Mouse (Mus musculus): ENCODE data around the gene Zfp185.
A peak's percentile ranks its signal among the peaks of the same experiment; 100 is the strongest.

The Zfp185 gene

DNA sequence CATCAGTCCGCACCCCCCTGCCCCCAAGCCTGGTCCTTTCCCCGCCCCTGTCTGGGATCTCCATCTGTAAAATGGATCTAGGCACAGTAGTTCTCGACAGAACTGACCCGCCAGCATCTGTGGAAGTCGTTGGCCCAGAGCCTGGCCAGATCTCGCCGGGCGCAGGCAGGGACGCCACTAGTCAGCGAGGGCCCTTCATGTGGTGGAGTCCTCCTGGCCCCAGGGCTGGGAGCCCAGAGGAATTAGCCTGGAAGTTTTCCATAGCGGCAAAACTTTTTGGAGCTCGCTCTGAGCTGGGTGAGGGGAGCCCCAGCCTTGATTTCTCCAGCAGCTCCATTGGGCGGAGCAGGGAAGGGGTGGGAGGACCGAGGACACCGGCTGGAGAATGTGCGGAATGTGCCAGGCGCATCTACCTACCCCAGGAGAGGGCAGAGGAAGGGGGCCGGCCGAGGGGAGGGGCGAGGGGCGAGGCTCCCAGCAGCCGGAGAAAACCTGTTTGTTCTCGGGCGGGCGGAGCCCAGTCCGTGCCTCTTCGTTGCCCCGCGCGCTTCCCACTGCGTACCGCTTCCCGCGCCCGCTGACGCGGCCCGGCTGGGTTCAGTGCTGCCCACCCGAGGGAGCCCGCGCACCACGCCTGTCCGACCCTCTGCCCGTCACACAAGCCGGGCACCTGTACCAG, at the start of gene Zfp185:
Gene Zfp185, plus strand, starts transcription at position 499 of the 679 bp plus-strand sequence.
- DNase-seq: peak; percentile 81

- peak; percentile 72 for DNase-seq
Observed at GRCm38 (mm10) chrX:72953464-72953863, 33.7 kb upstream of the Zfp185 start.

- DNase-seq: no peak
Observed at GRCm38 (mm10) chrX:72956486-72956885, 30.7 kb upstream of the Zfp185 start.

DNA sequence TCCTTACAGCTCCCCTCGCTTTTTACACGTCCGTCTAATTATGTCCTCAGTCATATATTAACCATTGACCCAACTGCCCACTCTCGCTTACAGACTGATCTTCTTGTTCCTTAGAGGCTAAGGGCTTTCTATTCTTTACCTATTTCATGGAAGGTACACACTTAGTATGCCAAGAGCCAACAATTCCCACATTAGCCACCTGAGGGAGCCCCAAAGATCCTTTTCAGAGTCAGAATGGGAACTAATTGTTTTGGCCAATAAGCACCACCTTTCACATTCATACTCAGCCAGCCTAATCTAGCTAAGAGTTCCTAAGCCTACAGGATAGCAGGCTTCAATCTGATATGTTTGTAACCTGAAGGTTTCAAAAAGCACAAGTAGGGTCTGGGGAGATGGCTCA, 26.7 kb upstream of the Zfp185 start:
- DNase-seq: peak; percentile 14

- DNase-seq: no peak
Observed at GRCm38 (mm10) chrX:72961511-72961910, 25.6 kb upstream of the Zfp185 start.

GRCm38 (mm10) chrX:72962743-72963142, 24.4 kb upstream of the Zfp185 start:
- no peak for DNase-seq

DNA sequence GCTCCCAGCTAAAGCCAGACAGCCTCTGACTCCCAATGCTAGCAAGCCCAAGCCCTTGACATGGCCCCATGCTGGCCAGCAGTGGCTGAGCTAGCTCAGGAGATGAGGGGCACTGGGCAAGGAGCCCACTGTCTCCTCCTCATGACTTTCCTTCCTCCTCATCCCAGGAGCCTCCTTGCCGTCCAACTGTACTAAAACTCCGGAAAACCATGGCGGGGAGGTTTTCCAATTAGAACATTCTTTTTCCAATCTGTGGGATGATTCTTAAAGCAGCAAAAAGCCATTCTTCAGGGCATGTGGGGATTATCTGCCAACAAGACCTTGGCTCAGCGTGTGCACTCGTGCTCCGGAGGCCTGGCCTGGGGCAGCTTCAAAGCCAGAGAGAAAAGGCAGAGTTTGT, 4.3 kb upstream of the Zfp185 start:
- DNase-seq: no peak

DNA sequence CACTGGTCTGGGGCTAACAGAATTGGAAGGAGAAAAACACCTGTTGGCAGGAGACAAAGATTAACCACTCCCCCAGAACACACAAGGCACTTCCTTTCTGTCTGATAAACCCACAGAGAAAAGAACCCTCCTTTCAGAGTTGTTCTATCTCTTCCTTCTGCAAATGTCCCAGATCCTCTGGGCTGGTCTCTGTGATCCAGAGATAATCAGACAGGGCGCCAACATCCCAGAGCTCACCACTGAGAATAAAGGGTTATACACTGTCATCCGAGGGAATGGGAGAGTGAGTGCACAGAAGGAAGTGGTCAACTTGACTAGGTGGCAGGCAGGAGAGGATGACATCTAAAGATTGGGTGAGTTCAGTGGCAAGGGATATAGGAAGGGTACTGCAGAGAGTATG, 1.5 kb upstream of the Zfp185 start:
- no peak for DNase-seq

DNA sequence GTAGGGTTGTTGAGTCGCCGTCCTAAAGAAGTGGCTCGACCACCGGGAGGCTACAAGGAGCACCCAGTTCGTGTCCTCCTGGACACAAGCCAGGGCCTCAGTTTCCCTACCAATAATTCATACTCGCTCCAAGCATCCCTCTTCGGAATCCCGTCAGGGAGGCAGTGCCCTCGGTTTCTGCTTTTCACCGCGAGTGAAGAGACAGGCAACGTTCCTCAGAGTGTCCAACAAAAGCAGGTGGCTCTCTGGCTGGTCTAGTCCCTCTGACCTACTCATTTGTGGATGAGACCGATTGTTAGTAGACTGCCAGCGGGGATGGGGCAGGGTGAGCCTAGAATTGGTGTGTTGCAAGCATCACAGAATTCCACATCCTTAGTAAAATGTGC, 374 bp downstream of the Zfp185 start:
- no peak for DNase-seq

- no peak for DNase-seq
Observed at GRCm38 (mm10) chrX:72988431-72988830, 1.3 kb downstream of the Zfp185 start.

GRCm38 (mm10) chrX:72990581-72990980, 3.4 kb downstream of the Zfp185 start:
- DNase-seq: no peak

- no peak for DNase-seq
Observed at GRCm38 (mm10) chrX:72992291-72992919, 5.3 kb downstream of the Zfp185 start.

DNA sequence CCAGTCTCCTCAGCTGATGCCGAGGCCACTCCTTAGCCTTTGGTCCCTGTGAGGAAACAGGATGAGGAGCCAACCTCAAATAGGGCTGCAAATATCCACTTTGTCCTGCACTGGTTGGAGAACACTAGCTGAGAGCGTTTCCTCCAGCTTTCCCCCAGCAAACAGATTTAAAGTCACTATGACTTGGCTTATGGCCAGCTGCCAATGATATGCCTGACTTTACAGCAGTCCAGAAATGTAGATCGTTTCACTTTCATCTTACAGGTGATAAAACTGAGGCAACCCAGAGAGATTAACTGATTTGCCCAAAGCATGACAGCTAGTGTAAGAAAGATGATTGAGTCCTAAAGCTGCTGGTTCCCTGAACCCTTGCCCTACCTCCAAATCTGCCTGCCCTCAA, 8.4 kb downstream of the Zfp185 start:
- DNase-seq: no peak

GRCm38 (mm10) chrX:73003110-73003509, 16.0 kb downstream of the Zfp185 start:
- no peak for DNase-seq

- DNase-seq: no peak
Observed at GRCm38 (mm10) chrX:73005678-73006077, 18.5 kb downstream of the Zfp185 start.

GRCm38 (mm10) chrX:73007597-73008479, 20.7 kb downstream of the Zfp185 start:
- peak; percentile 95 for DNase-seq

- DNase-seq: peak; percentile 20
Observed at GRCm38 (mm10) chrX:73012846-73013245, 25.7 kb downstream of the Zfp185 start.

DNA sequence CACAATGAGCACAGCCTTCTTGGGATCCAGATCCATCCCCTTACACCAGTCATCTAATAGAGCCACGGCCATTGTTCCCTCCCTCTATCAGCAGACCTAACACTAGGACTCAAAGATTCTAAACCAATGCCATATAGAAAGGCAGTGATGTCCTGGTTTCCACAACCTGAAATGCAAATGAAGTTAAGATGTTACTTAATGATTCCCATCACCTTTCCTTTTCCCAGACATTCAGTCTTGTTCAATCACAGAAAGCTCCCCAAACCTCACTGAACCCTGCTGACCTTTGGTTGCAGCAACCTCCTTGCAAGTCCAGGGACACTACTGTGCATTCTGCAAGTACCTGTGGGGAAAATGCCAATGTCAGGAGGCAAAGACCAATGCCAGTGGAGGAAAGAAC, 49.9 kb downstream of the Zfp185 start, which contains the start of gene Pnma5:
Gene Pnma5, minus strand, starts transcription at position 101 of the 400 bp plus-strand sequence.
- no peak for DNase-seq

DNA sequence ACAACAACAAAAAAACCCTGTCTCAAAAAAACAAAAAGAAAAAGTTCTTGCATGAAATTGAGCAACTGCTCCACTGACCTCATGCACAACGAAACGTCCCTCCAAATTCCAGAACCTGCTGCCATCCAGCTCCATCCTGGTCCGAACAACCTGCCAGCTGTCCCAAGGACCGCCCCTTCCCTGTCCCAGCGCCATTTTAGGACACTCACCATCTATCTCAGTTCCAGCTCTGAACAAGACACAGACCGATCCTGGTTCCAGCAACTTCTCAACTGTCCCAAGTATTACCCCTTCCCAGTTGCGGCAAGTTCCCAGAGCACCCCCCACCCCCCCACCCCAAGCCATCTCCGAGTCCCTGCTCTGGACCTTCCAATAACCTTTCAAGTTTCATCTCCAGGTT, 51.7 kb downstream of the Zfp185 start:
- no peak for DNase-seq

- DNase-seq: no peak
Observed at GRCm38 (mm10) chrX:73039666-73040065, 52.5 kb downstream of the Zfp185 start.

GRCm38 (mm10) chrX:73053860-73054563, 66.9 kb downstream of the Zfp185 start:
- peak; percentile 90 for DNase-seq

GRCm38 (mm10) chrX:73061528-73061927, 74.4 kb downstream of the Zfp185 start:
- no peak for DNase-seq

DNA sequence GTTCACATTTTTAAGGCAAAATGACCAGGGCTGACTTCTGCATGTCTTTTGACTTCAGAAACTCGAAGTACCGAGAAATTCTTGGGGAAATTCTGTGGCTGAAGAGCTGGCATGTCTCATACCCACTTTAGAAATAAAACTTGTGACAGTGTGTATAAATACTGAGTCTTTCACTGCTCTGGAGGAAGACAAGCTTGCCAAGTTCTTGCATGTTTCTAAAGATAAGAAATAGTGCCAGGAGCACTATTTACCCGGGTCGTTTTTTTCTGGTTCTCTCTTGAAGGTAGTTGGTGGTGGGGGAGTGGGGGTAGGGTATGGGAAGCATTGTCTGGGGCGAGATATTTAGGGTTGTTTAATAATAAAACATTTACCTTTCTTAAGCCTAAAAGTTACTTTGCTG, 75.2 kb downstream of the Zfp185 start:
- DNase-seq: no peak

Measured in kidney, adult 11 months (tissue).